Mouse (Mus musculus) central nervous system, embryonic 14 days (tissue): Measurements from ENCODE around the gene Vmn2r18. TPM values are rescaled to one million over a fixed set of nuclear protein-coding genes. Genes with fewer than 3 reads are reported as not detected.

Source experiments
- polyA plus RNA-seq: library from polyadenylated mRNA; depleted of rRNA; stranded (reverse); fragments of >200 nt; gene quantifications from 2 replicates; pipeline ENCODE4 v1.2.3, GENCODE M21; 2012; rRNA removed

The Vmn2r18 gene
- polyA plus RNA-seq: 0.04 and 0.07 TPM in 2 replicates

DNA sequence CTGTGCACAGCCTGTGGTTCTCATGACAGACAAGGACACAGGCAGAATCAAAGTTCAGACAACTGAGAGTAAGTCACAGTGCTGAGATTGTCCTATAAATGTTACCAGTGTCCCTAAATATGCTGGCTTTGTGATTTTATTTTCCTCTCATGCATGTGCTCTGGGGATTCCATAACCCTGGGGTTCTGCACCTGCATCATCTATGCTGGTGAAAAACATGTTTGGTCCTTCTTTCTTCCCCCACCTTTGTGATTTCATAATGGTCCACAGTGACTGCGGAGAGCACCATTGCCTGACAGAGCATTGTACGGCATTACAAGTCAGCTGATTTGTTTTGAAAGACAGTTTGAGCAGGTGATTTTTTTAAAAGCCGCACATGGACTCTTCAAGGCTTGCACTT, at the start of gene Vmn2r18:
Gene Vmn2r18, minus strand, starts transcription at position 101 of the 400 bp plus-strand sequence.

DNA sequence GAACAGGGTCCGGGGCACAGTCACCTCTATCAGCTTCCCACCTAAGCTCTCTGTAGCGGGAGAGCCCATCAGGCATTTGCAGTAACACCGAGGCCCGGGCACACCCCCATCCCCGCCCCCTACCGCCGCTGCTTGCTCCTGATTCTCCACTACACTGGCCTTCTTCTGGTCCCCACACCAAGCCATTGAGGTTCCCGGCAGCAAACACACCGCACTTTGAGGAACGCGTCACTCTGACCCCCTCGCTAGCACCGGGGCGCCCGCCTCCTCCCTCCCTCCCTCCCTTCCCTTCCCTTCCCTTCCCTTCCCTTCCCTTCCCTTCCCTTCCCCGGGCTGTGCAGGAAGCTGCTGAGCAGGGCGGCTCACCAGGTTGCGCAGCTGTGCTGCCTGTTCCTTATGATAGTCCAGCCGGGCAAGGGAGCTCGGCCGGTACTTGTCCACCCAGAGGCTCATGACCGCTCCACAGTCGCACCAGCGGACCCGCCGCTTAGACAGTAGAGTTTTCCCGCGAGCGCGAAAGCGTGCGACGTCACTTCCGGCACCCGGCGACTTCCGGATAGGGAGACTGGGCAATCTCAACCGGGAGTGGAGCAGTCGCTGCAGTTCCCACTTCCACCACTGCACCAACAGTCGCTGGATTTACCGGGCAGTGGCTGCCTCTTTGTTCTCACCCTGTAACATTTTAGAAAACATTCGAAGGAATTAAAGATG, 45.0 kb upstream of the Vmn2r18 start, which contains the start of gene Rfc3:
Gene Rfc3, minus strand, starts transcription at position 543 of the 711 bp plus-strand sequence.

Other genes with a start within 250 kb of the Vmn2r18 start
- not detected in 2 replicates for gene Gm42906, start 177.9 kb downstream of the Vmn2r18 start, polyA plus RNA-seq
- gene Rfc3, start 45.2 kb upstream of the Vmn2r18 start, polyA plus RNA-seq: 63.4 and 68.3 TPM in 2 replicates